Mouse (Mus musculus) embryonic fibroblast, embryonic 13.5 days (primary cell): ENCODE results near the gene Scel.

ENCODE experiments used
- CTCF ChIP-seq: IDR thresholded peaks from 2 replicates; pipeline ENCODE4 v1.5.1; 2011; ENCODE audit warnings: mild to moderate bottlenecking, control low read depth, low read length, moderate library complexity, borderline replicate concordance; ENCODE audit not compliant: insufficient read depth
- POLR2A ChIP-seq: IDR thresholded peaks from 2 replicates; pipeline ENCODE4 v1.6.1; 2011; ENCODE audit warnings: low read depth, mild to moderate bottlenecking, control low read depth, low read length, moderate library complexity

DNA sequence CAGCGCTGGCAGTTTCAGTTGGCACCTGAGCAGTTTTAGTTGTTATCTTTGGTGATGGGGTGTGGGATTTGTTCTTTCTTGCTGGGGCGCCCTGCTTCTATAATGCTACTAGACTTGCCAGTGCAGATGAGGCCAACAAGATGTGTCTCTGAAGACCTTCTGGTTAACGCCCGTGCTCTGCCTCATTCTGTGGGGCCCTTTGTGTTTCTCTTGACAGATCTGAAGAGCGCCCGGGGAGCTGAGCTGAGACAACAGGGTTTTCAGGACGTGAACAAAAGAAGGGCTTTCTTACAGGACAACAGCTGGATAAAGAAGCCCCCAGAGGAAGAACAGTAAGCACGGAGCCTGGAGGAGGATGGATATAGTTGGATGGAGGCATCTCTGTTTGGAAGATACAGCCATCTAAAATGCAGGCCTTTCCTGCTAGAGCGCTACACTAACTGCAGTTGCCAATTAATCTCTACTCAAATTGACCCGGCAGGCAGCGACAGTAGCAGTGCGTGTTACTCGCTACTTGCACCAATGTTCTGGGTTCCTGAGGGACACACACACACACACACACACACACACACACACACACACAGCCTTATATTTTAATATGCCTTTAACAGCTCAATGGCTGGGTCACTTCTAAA is 16.7 kb downstream of the Scel start:
- TF ChIP-seq CTCF (no peak), POLR2A (no peak)
